Mouse (Mus musculus): ENCODE measurements around the gene Ncstn. TPM values are rescaled to one million over a fixed set of nuclear protein-coding genes. Genes with fewer than 3 reads are reported as not detected.
A peak's percentile ranks its signal among the peaks of the same experiment; 100 is the strongest.

Ncstn gene
- polyA plus RNA-seq, 1 experiment from 2014 or later, result 117 TPM

- ATAC-seq (ENCODE audit: low FRiP score, low TSS enrichment), result no peak
- DNase-seq, result no peak
- H3K4me1 ChIP-seq (ENCODE audit: control insufficient read depth, insufficient read depth, low read length), result no peaks in the 10 kb centered on the region
- no peak overlapping the region for H3K4me3 ChIP-seq (replicated peaks; ENCODE audit: low read depth, low read length)
- H3K9me3 ChIP-seq (ENCODE audit: control insufficient read depth, low read length), result no peaks in the 10 kb centered on the region
- H3K27me3 ChIP-seq (ENCODE audit: control insufficient read depth, insufficient read depth, low read length), result no peaks in the 10 kb centered on the region
- H3K9ac ChIP-seq (replicated peaks; ENCODE audit: low read length), result no peak overlapping the region
- H3K27ac ChIP-seq (replicated peaks; ENCODE audit: low read depth, low read length), result no peak overlapping the region
- H3K4me2 ChIP-seq (ENCODE audit: low read length), result no peak overlapping the region
- H3K36me3 ChIP-seq (ENCODE audit: control insufficient read depth, insufficient read depth, low read length), result peaks cover 82% of the 10 kb centered on the region
These were observed 11.7 kb upstream of the Ncstn start for GRCm38 (mm10) chr1:172094295-172094694.

GRCm38 (mm10) chr1:172093522-172093921 is 10.9 kb upstream of the Ncstn start:
- Histone ChIP-seq H3K27ac (replicated peaks; ENCODE audit: low read depth, low read length) (no peak overlapping the region), H3K4me1 (ENCODE audit: control insufficient read depth, insufficient read depth, low read length) (no peaks in the 10 kb centered on the region), H3K4me2 (ENCODE audit: low read length) (no peak overlapping the region), H3K9ac (replicated peaks; ENCODE audit: low read length) (no peak overlapping the region), H3K9me3 (ENCODE audit: control insufficient read depth, low read length) (no peaks in the 10 kb centered on the region), H3K4me3 (replicated peaks; ENCODE audit: low read depth, low read length) (no peak overlapping the region), H3K36me3 (ENCODE audit: control insufficient read depth, insufficient read depth, low read length) (peaks cover 85% of the 10 kb centered on the region), H3K27me3 (ENCODE audit: control insufficient read depth, insufficient read depth, low read length) (no peaks in the 10 kb centered on the region)
- WGBS, result 45% methylated on average over 3 of the region's 3 CpGs
- DNase-seq (no peak), ATAC-seq (ENCODE audit: low FRiP score, low TSS enrichment) (no peak)

- Histone ChIP-seq H3K36me3 (ENCODE audit: control insufficient read depth, insufficient read depth, low read length) (peaks cover 23% of the 10 kb centered on the region), H3K27ac (replicated peaks; ENCODE audit: low read depth, low read length) (peak overlapping the region; percentile 88), H3K9ac (replicated peaks; ENCODE audit: low read length) (peak overlapping the region; percentile 83), H3K4me3 (replicated peaks; ENCODE audit: low read depth, low read length) (peak overlapping the region; percentile 71), H3K27me3 (ENCODE audit: control insufficient read depth, insufficient read depth, low read length) (no peaks in the 10 kb centered on the region), H3K4me2 (ENCODE audit: low read length) (peak overlapping the region; percentile 64), H3K9me3 (ENCODE audit: control insufficient read depth, low read length) (no peaks in the 10 kb centered on the region), H3K4me1 (ENCODE audit: control insufficient read depth, insufficient read depth, low read length) (peaks cover 21% of the 10 kb centered on the region)
- WGBS, result 2% methylated on average over 24 of the region's 24 CpGs
- DNase-seq (no peak), ATAC-seq (ENCODE audit: low FRiP score, low TSS enrichment) (peak; percentile 78)
These were observed 377 bp upstream of the Ncstn start for GRCm38 (mm10) chr1:172082899-172083445.

GRCm38 (mm10) chr1:172077981-172078380 is 4.6 kb downstream of the Ncstn start:
- Histone ChIP-seq H3K36me3 (ENCODE audit: control insufficient read depth, insufficient read depth, low read length) (peaks cover 67% of the 10 kb centered on the region), H3K27ac (replicated peaks; ENCODE audit: low read depth, low read length) (no peak overlapping the region)

GRCm38 (mm10) chr1:172072604-172073003 is 10.0 kb downstream of the Ncstn start:
- H3K4me1 ChIP-seq (ENCODE audit: control insufficient read depth, insufficient read depth, low read length), result no peaks in the 10 kb centered on the region
- H3K27me3 ChIP-seq (ENCODE audit: control insufficient read depth, insufficient read depth, low read length), result no peaks in the 10 kb centered on the region
- DNase-seq (no peak), ATAC-seq (ENCODE audit: low FRiP score, low TSS enrichment) (no peak)
- whole genome bisulfite sequencing, result 96% methylated on average over 7 of the region's 7 CpGs
- no peak overlapping the region for H3K4me3 ChIP-seq (replicated peaks; ENCODE audit: low read depth, low read length)
- no peak overlapping the region for H3K27ac ChIP-seq (replicated peaks; ENCODE audit: low read depth, low read length)
- H3K36me3 ChIP-seq (ENCODE audit: control insufficient read depth, insufficient read depth, low read length), result peaks cover 94% of the 10 kb centered on the region
- H3K9ac ChIP-seq (replicated peaks; ENCODE audit: low read length), result no peak overlapping the region
- H3K9me3 ChIP-seq (ENCODE audit: control insufficient read depth, low read length), result no peaks in the 10 kb centered on the region
- H3K4me2 ChIP-seq (ENCODE audit: low read length), result no peak overlapping the region

More at GRCm38 (mm10) chr1:172077981-172078380, 4.6 kb downstream of the Ncstn start:
- H3K9me3 ChIP-seq (ENCODE audit: control insufficient read depth, low read length), result no peaks in the 10 kb centered on the region
- H3K27me3 ChIP-seq (ENCODE audit: control insufficient read depth, insufficient read depth, low read length), result no peaks in the 10 kb centered on the region
- no peak overlapping the region for H3K4me3 ChIP-seq (replicated peaks; ENCODE audit: low read depth, low read length)
- no peak overlapping the region for H3K4me2 ChIP-seq (ENCODE audit: low read length)
- H3K9ac ChIP-seq (replicated peaks; ENCODE audit: low read length), result no peak overlapping the region
- H3K4me1 ChIP-seq (ENCODE audit: control insufficient read depth, insufficient read depth, low read length), result peaks cover 8% of the 10 kb centered on the region; the same call in 1 of the 2 replicates
- ATAC-seq (ENCODE audit: low FRiP score, low TSS enrichment), result no peak
- DNase-seq, result no peak
- 78% methylated on average over 5 of the region's 5 CpGs for WGBS

- H3K27me3 ChIP-seq (ENCODE audit: control insufficient read depth, insufficient read depth, low read length), result no peaks in the 10 kb centered on the region
- no peaks in the 10 kb centered on the region for H3K9me3 ChIP-seq (ENCODE audit: control insufficient read depth, low read length)
- DNase-seq, result no peak
- H3K9ac ChIP-seq (replicated peaks; ENCODE audit: low read length), result no peak overlapping the region
- no peak for ATAC-seq (ENCODE audit: low FRiP score, low TSS enrichment)
- no peaks in the 10 kb centered on the region for H3K4me1 ChIP-seq (ENCODE audit: control insufficient read depth, insufficient read depth, low read length)
- peaks cover 95% of the 10 kb centered on the region for H3K36me3 ChIP-seq (ENCODE audit: control insufficient read depth, insufficient read depth, low read length)
- no peak overlapping the region for H3K27ac ChIP-seq (replicated peaks; ENCODE audit: low read depth, low read length)
- 65% methylated on average over 4 of the region's 4 CpGs for WGBS
- no peak overlapping the region for H3K4me2 ChIP-seq (ENCODE audit: low read length)
- H3K4me3 ChIP-seq (replicated peaks; ENCODE audit: low read depth, low read length), result no peak overlapping the region
These were observed 11.0 kb downstream of the Ncstn start for GRCm38 (mm10) chr1:172071556-172071955.

- ATAC-seq (ENCODE audit: low FRiP score, low TSS enrichment) (no peak), DNase-seq (no peak)
- H3K4me1 ChIP-seq (ENCODE audit: control insufficient read depth, insufficient read depth, low read length), result no peaks in the 10 kb centered on the region
- H3K27me3 ChIP-seq (ENCODE audit: control insufficient read depth, insufficient read depth, low read length), result no peaks in the 10 kb centered on the region
- H3K4me3 ChIP-seq (replicated peaks; ENCODE audit: low read depth, low read length), result no peak overlapping the region
- no peak overlapping the region for H3K27ac ChIP-seq (replicated peaks; ENCODE audit: low read depth, low read length)
- H3K4me2 ChIP-seq (ENCODE audit: low read length), result no peak overlapping the region
- no peak overlapping the region for H3K9ac ChIP-seq (replicated peaks; ENCODE audit: low read length)
- no peaks in the 10 kb centered on the region for H3K9me3 ChIP-seq (ENCODE audit: control insufficient read depth, low read length)
- WGBS, result 91% methylated on average over 6 of the region's 6 CpGs
- H3K36me3 ChIP-seq (ENCODE audit: control insufficient read depth, insufficient read depth, low read length), result peaks cover 100% of the 10 kb centered on the region
These were observed 12.4 kb downstream of the Ncstn start for GRCm38 (mm10) chr1:172070227-172070626.

GRCm38 (mm10) chr1:172064613-172065141 is 17.9 kb downstream of the Ncstn start:
- Histone ChIP-seq H3K27me3 (ENCODE audit: control insufficient read depth, insufficient read depth, low read length) (no peaks in the 10 kb centered on the region), H3K36me3 (ENCODE audit: control insufficient read depth, insufficient read depth, low read length) (peaks cover 57% of the 10 kb centered on the region), H3K27ac (replicated peaks; ENCODE audit: low read depth, low read length) (peak overlapping the region; percentile 55), H3K4me3 (replicated peaks; ENCODE audit: low read depth, low read length) (no peak overlapping the region), H3K4me1 (ENCODE audit: control insufficient read depth, insufficient read depth, low read length) (0 out of 2 replicates have a peak, but pooled peaks cover 13% of the 10 kb centered on the region), H3K9ac (replicated peaks; ENCODE audit: low read length) (no peak overlapping the region), H3K4me2 (ENCODE audit: low read length) (no peak overlapping the region), H3K9me3 (ENCODE audit: control insufficient read depth, low read length) (no peaks in the 10 kb centered on the region)
- peak; percentile 50 for DNase-seq
- peak; percentile 53 for ATAC-seq (ENCODE audit: low FRiP score, low TSS enrichment)
- WGBS, result 48% methylated on average over 13 of the region's 13 CpGs

- Histone ChIP-seq H3K9ac (replicated peaks; ENCODE audit: low read length) (no peak overlapping the region), H3K4me2 (ENCODE audit: low read length) (no peak overlapping the region), H3K36me3 (ENCODE audit: control insufficient read depth, insufficient read depth, low read length) (peaks cover 45% of the 10 kb centered on the region), H3K27ac (replicated peaks; ENCODE audit: low read depth, low read length) (no peak overlapping the region), H3K4me1 (ENCODE audit: control insufficient read depth, insufficient read depth, low read length) (peaks cover 20% of the 10 kb centered on the region; the same call in 1 of the 2 replicates), H3K9me3 (ENCODE audit: control insufficient read depth, low read length) (no peaks in the 10 kb centered on the region), H3K27me3 (ENCODE audit: control insufficient read depth, insufficient read depth, low read length) (no peaks in the 10 kb centered on the region), H3K4me3 (replicated peaks; ENCODE audit: low read depth, low read length) (no peak overlapping the region)
- DNase-seq (no peak), ATAC-seq (ENCODE audit: low FRiP score, low TSS enrichment) (no peak)
- WGBS, result 69% methylated on average over 4 of the region's 4 CpGs
These were observed 19.1 kb downstream of the Ncstn start for GRCm38 (mm10) chr1:172063291-172064023.

Data from midbrain, embryonic 14.5 days (tissue).